Mouse (Mus musculus): ENCODE measurements around the gene Pfkfb3. TPM values are rescaled to one million over a fixed set of nuclear protein-coding genes. Genes with fewer than 3 reads are reported as not detected.

Pfkfb3 gene
- polyA plus RNA-seq, 1 experiment, result 48.0 TPM

- no peak for DNase-seq (ENCODE audit: low read depth)
- TF ChIP-seq CTCF (IDR thresholded peaks at IDR 0.05; ENCODE audit: borderline replicate concordance, extremely low read depth, insufficient read depth, insufficient read length), result no peak
- no peak for TF ChIP-seq POLR2A (IDR thresholded peaks at IDR 0.05; ENCODE audit: borderline replicate concordance, extremely low read depth, insufficient read depth, insufficient read length, poor library complexity, severe bottlenecking)
These were observed 127.5 kb downstream of the Pfkfb3 start for GRCm38 (mm10) chr2:11426379-11426778.

DNA sequence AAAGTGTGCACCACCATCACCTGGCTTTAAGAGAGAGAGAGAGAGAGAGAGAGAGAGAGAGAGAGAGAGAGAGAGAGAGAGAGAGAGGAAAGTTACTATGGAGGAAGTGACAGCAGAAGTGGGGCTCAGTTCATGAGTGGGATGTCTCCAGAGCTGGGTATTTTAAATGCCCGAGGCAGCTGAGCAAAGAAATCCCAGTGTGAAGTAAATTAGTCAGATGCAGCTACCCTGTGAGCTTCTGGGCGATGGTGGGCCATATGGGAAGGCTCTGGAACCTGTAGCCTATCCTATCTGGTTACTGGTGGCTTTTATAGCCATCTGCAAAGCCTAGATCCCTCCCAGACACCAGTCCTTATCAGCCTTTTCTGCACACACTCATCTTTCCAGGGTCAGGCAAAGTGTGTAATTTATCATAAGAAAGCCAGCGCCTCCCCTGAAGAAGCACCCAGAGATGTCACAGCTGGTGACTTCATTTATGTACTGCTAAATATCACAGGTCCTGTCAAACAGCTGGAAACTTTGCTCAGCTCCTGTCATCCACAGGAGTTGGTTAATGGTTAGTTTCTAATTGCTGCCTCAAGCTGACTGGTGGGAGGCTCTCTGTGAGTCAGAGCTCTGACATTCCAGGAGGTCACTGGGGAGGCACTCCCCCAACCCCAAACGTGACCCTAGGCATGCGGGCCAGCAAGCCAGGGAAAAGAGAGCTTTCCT is 128.3 kb downstream of the Pfkfb3 start:
- no peak for TF ChIP-seq POLR2A (IDR thresholded peaks at IDR 0.05; ENCODE audit: borderline replicate concordance, extremely low read depth, insufficient read depth, insufficient read length, poor library complexity, severe bottlenecking)
- no peak for TF ChIP-seq CTCF (IDR thresholded peaks at IDR 0.05; ENCODE audit: borderline replicate concordance, extremely low read depth, insufficient read depth, insufficient read length)
- DNase-seq (ENCODE audit: low read depth), result no peak

DNA sequence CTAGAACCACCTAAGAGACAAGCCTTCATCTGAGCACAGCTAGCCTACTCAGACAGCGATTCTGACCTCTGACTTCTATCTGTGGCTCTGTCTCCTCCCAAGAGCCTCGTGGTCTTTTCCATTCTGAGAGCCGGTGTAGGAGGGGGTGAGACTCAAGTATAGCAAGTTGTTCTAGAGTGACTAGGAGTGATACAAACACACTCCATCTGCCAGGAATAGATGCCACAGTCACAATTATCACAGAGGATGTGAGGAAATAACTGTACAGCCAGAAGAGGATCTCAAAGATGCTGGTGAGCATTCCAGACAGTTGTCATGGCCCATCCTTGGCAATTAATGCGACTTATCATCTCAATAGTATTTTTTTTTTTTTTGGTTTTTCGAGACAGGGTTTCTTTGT is 129.6 kb downstream of the Pfkfb3 start:
- no peak for DNase-seq (ENCODE audit: low read depth)
- TF ChIP-seq CTCF (IDR thresholded peaks at IDR 0.05; ENCODE audit: borderline replicate concordance, extremely low read depth, insufficient read depth, insufficient read length), result no peak
- TF ChIP-seq POLR2A (IDR thresholded peaks at IDR 0.05; ENCODE audit: borderline replicate concordance, extremely low read depth, insufficient read depth, insufficient read length, poor library complexity, severe bottlenecking), result no peak

DNA sequence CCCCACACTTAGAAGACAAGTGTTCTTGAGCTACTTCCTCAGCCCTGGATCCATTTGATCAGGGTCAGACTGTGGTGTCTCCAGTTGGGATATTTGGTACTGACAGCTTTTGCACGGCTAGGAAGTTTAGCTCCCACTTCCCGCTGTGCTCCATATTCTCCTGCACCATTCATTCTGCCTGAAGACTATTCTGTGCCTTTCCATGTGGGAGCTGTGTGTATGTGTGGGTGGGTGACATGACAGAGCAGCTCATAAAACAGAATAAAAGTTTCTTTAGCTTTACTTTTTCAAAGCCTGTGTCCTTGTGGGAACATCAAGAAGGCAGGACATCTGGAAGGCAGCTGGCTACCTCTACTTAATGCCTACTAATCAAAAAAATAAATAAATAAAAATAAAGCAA is 130.5 kb downstream of the Pfkfb3 start:
- no peak for DNase-seq (ENCODE audit: low read depth)
- no peak for TF ChIP-seq CTCF (IDR thresholded peaks at IDR 0.05; ENCODE audit: borderline replicate concordance, extremely low read depth, insufficient read depth, insufficient read length)
- TF ChIP-seq POLR2A (IDR thresholded peaks at IDR 0.05; ENCODE audit: borderline replicate concordance, extremely low read depth, insufficient read depth, insufficient read length, poor library complexity, severe bottlenecking), result no peak

- DNase-seq (ENCODE audit: low read depth), result no peak
These were observed 131.5 kb downstream of the Pfkfb3 start for GRCm38 (mm10) chr2:11422384-11422783.

More at GRCm38 (mm10) chr2:11422384-11422783, 131.5 kb downstream of the Pfkfb3 start:
- peak; percentile 30; the same call in 1 of the 2 replicates for TF ChIP-seq CTCF (IDR thresholded peaks at IDR 0.05; ENCODE audit: borderline replicate concordance, extremely low read depth, insufficient read depth, insufficient read length)
- no peak for TF ChIP-seq POLR2A (IDR thresholded peaks at IDR 0.05; ENCODE audit: borderline replicate concordance, extremely low read depth, insufficient read depth, insufficient read length, poor library complexity, severe bottlenecking)

Other genes with a start within 250 kb of the Pfkfb3 start
- gene Rbm17, start 50.1 kb upstream of the Pfkfb3 start, polyA plus RNA-seq (2012; rRNA removed), result 116 and 133 TPM in 2 replicates
- gene Gm17490, start 72.2 kb upstream of the Pfkfb3 start, polyA plus RNA-seq (2012; rRNA removed), result not detected in 2 replicates
- 0.01 and 0.03 TPM in 2 replicates for gene Il2ra, start 88.7 kb upstream of the Pfkfb3 start, polyA plus RNA-seq (2012; rRNA removed)
- 0.28 and 0.70 TPM in 2 replicates for gene Il15ra, start 151.2 kb upstream of the Pfkfb3 start, polyA plus RNA-seq (2012; rRNA removed)
- 105 and 110 TPM in 2 replicates for gene Fbh1, start 223.5 kb upstream of the Pfkfb3 start, polyA plus RNA-seq (2012; rRNA removed)
- 125 and 163 TPM in 2 replicates for gene Ankrd16, start 223.8 kb upstream of the Pfkfb3 start, polyA plus RNA-seq (2012; rRNA removed)

All from brain, embryonic 14.5 days (tissue).